In genomic region chr13:42757654-42758400, GRCm38 (mm10) we compare ENCODE assay signal across 11 mouse cellular contexts.
DNase-seq lines count a peak whose midpoint lies in the region; ATAC-seq and TF ChIP-seq lines count a peak whose summit lies in the region.
"Had no signal": no experiment of that assay in that cellular context is flagged by ENCODE, and none has a peak within 500 bp of the region (broad histone marks: within the 10 kb centered on the region; RNA-seq: fewer than 3 reads in every experiment).

No protein-coding gene starts in this region.

- no peak for TF ChIP-seq CTCF in intestine, postnatal 0 days (IDR thresholded peaks at IDR 0.05; ENCODE audit: low read depth)

- peak overlapping the region; percentile 64; the same call in 1 of the 2 replicates for H3K27ac ChIP-seq in hindbrain, embryonic 12.5 days
- H3K27ac ChIP-seq in hindbrain, embryonic 10.5 days = no peak overlapping the region
- peak overlapping the region; percentile 27; the same call in 1 of the 2 replicates for H3K27ac ChIP-seq in forebrain, embryonic 14.5 days (ENCODE audit: low read depth, low read length)
- H3K27ac ChIP-seq in kidney, embryonic 16.5 days (ENCODE audit: low read length) = peak overlapping the region; percentile 71
- H3K27ac ChIP-seq in midbrain, embryonic 15.5 days = peak overlapping the region; percentile 58; the same call in 1 of the 2 replicates
- no peak overlapping the region for H3K27ac ChIP-seq in intestine, postnatal 0 days (ENCODE audit: low read depth, low read length)
- H3K27ac ChIP-seq: lung, embryonic 15.5 days; neural tube, embryonic 12.5 days had no signal

- H3K4me1 ChIP-seq in hindbrain, embryonic 12.5 days = peaks cover 17% of the 10 kb centered on the region
- peaks cover 11% of the 10 kb centered on the region for H3K4me1 ChIP-seq in hindbrain, embryonic 10.5 days (replicated peaks)
- H3K4me1 ChIP-seq in forebrain, embryonic 14.5 days (ENCODE audit: control insufficient read depth, insufficient read depth, low read length) = peaks cover 18% of the 10 kb centered on the region; the same call in 1 of the 2 replicates
- peaks cover 12% of the 10 kb centered on the region for H3K4me1 ChIP-seq in kidney, embryonic 16.5 days (ENCODE audit: insufficient read depth, low read length)
- peaks cover 26% of the 10 kb centered on the region for H3K4me1 ChIP-seq in midbrain, embryonic 15.5 days
- no peaks in the 10 kb centered on the region for H3K4me1 ChIP-seq in intestine, postnatal 0 days (replicated peaks; ENCODE audit: control insufficient read depth, insufficient read depth, low read length)
- H3K4me1 ChIP-seq: lung, embryonic 15.5 days had no signal

- no peak for DNase-seq in hindbrain, embryonic 10.5 days (ENCODE audit: low spot score)
- peak; percentile 52 for DNase-seq in forebrain, embryonic 14.5 days (ENCODE audit: low spot score)
- no peak for DNase-seq in thymus, postnatal 14 days
- no peak for DNase-seq in heart, postnatal 25 days (ENCODE audit: low spot score)
- DNase-seq: thymus, adult 2 months had no signal

- H3K4me3 ChIP-seq in hindbrain, embryonic 12.5 days = no peak overlapping the region
- H3K4me3 ChIP-seq in hindbrain, embryonic 10.5 days = no peak overlapping the region
- no peak overlapping the region for H3K4me3 ChIP-seq in forebrain, embryonic 14.5 days (ENCODE audit: low read depth, low read length)
- no peak overlapping the region for H3K4me3 ChIP-seq in kidney, embryonic 16.5 days (ENCODE audit: low read length)
- no peak overlapping the region for H3K4me3 ChIP-seq in midbrain, embryonic 15.5 days
- no peak overlapping the region for H3K4me3 ChIP-seq in intestine, postnatal 0 days (ENCODE audit: low read depth, low read length)
- H3K4me3 ChIP-seq: lung, embryonic 15.5 days; neural tube, embryonic 12.5 days had no signal

- H3K4me2 ChIP-seq in hindbrain, embryonic 12.5 days (replicated peaks) = 0 out of 2 replicates have a peak overlapping the region, but pooled peaks have one; percentile 2
- H3K4me2 ChIP-seq in forebrain, embryonic 14.5 days (ENCODE audit: low read length) = no peak overlapping the region
- peak overlapping the region; percentile 30; the same call in 1 of the 2 replicates for H3K4me2 ChIP-seq in kidney, embryonic 16.5 days (replicated peaks; ENCODE audit: low read depth, low read length)
- H3K4me2 ChIP-seq in midbrain, embryonic 15.5 days = no peak overlapping the region
- no peak overlapping the region for H3K4me2 ChIP-seq in intestine, postnatal 0 days (replicated peaks; ENCODE audit: low read depth)
- H3K4me2 ChIP-seq: lung, embryonic 15.5 days; neural tube, embryonic 12.5 days had no signal

- intact Hi-C loops in heart, postnatal 25 days (cut with DNase I) = no loop called here

- no peaks in the 10 kb centered on the region; the same call in 1 of the 2 replicates for H3K9me3 ChIP-seq in hindbrain, embryonic 12.5 days (replicated peaks)
- H3K9me3 ChIP-seq in hindbrain, embryonic 10.5 days = no peaks in the 10 kb centered on the region
- no peaks in the 10 kb centered on the region for H3K9me3 ChIP-seq in forebrain, embryonic 14.5 days (replicated peaks; ENCODE audit: control insufficient read depth, low read length)
- H3K9me3 ChIP-seq in kidney, embryonic 16.5 days (ENCODE audit: low read length) = no peaks in the 10 kb centered on the region
- H3K9me3 ChIP-seq in midbrain, embryonic 15.5 days = no peaks in the 10 kb centered on the region
- H3K9me3 ChIP-seq in intestine, postnatal 0 days (ENCODE audit: control insufficient read depth) = no peaks in the 10 kb centered on the region
- H3K9me3 ChIP-seq: lung, embryonic 15.5 days; neural tube, embryonic 12.5 days had no signal

- 0 out of 2 replicates have a peak, but pooled peaks have one; percentile 19 for ATAC-seq in hindbrain, embryonic 12.5 days (ENCODE audit: low FRiP score)
- no peak; the same call in 1 of the 2 replicates for ATAC-seq in forebrain, embryonic 14.5 days
- ATAC-seq in kidney, embryonic 16.5 days (ENCODE audit: low FRiP score, low TSS enrichment) = peak; percentile 89; the same call in 1 of the 2 replicates
- ATAC-seq in midbrain, embryonic 15.5 days (replicated peaks) = peak; percentile 88
- no peak for ATAC-seq in intestine, postnatal 0 days

- WGBS in hindbrain, embryonic 12.5 days = 26% methylated on average over 11 of the region's 11 CpGs
- WGBS in hindbrain, embryonic 10.5 days = 42% methylated on average over 11 of the region's 11 CpGs
- WGBS in forebrain, embryonic 14.5 days = 30% methylated on average over 11 of the region's 11 CpGs
- WGBS in kidney, embryonic 16.5 days = 20% methylated on average over 11 of the region's 11 CpGs
- 19% methylated on average over 11 of the region's 11 CpGs for WGBS in midbrain, embryonic 15.5 days
- 56% methylated on average over 11 of the region's 11 CpGs for WGBS in intestine, postnatal 0 days

- H3K9ac ChIP-seq in hindbrain, embryonic 12.5 days = no peak overlapping the region
- H3K9ac ChIP-seq in forebrain, embryonic 14.5 days (ENCODE audit: low read length) = no peak overlapping the region
- H3K9ac ChIP-seq in kidney, embryonic 16.5 days (replicated peaks; ENCODE audit: low read length) = no peak overlapping the region
- no peak overlapping the region for H3K9ac ChIP-seq in midbrain, embryonic 15.5 days
- no peak overlapping the region for H3K9ac ChIP-seq in intestine, postnatal 0 days (ENCODE audit: low read depth, low read length)
- H3K9ac ChIP-seq: lung, embryonic 15.5 days; neural tube, embryonic 12.5 days had no signal

- no peaks in the 10 kb centered on the region for H3K36me3 ChIP-seq in hindbrain, embryonic 12.5 days
- H3K36me3 ChIP-seq in hindbrain, embryonic 10.5 days = no peaks in the 10 kb centered on the region
- H3K36me3 ChIP-seq in forebrain, embryonic 14.5 days (ENCODE audit: control insufficient read depth, insufficient read depth, low read length) = no peaks in the 10 kb centered on the region
- no peaks in the 10 kb centered on the region for H3K36me3 ChIP-seq in kidney, embryonic 16.5 days (ENCODE audit: insufficient read depth, low read length)
- H3K36me3 ChIP-seq in midbrain, embryonic 15.5 days (replicated peaks) = no peaks in the 10 kb centered on the region
- H3K36me3 ChIP-seq in intestine, postnatal 0 days (ENCODE audit: control insufficient read depth, insufficient read depth) = no peaks in the 10 kb centered on the region
- H3K36me3 ChIP-seq: lung, embryonic 15.5 days; neural tube, embryonic 12.5 days had no signal

- no peaks in the 10 kb centered on the region for H3K27me3 ChIP-seq in hindbrain, embryonic 12.5 days
- no peaks in the 10 kb centered on the region for H3K27me3 ChIP-seq in hindbrain, embryonic 10.5 days (ENCODE audit: insufficient read depth, poor library complexity, severe bottlenecking)
- H3K27me3 ChIP-seq in forebrain, embryonic 14.5 days (replicated peaks; ENCODE audit: control insufficient read depth, insufficient read depth, low read length) = no peaks in the 10 kb centered on the region
- H3K27me3 ChIP-seq in kidney, embryonic 16.5 days (ENCODE audit: insufficient read depth, low read length) = no peaks in the 10 kb centered on the region
- H3K27me3 ChIP-seq in midbrain, embryonic 15.5 days (replicated peaks) = no peaks in the 10 kb centered on the region
- H3K27me3 ChIP-seq in intestine, postnatal 0 days (replicated peaks; ENCODE audit: control insufficient read depth, insufficient read depth, low read length) = no peaks in the 10 kb centered on the region
- H3K27me3 ChIP-seq: lung, embryonic 15.5 days; neural tube, embryonic 12.5 days had no signal

Comparison
In these comparisons a context has a peak if more than half of its experiments do, and no peak if none do; other contexts are left out.
1. H3K27ac ChIP-seq: peak in hindbrain, embryonic 12.5 days (single experiment), forebrain, embryonic 14.5 days (single experiment), kidney, embryonic 16.5 days (single experiment) and midbrain, embryonic 15.5 days (single experiment); none in hindbrain, embryonic 10.5 days (single experiment) and intestine, postnatal 0 days (single experiment).
2. ATAC-seq: peak in hindbrain, embryonic 12.5 days (single experiment), kidney, embryonic 16.5 days (single experiment) and midbrain, embryonic 15.5 days (single experiment); none in forebrain, embryonic 14.5 days (single experiment) and intestine, postnatal 0 days (single experiment).
3. H3K4me2 ChIP-seq: peak in hindbrain, embryonic 12.5 days (single experiment) and kidney, embryonic 16.5 days (single experiment); none in forebrain, embryonic 14.5 days (single experiment), midbrain, embryonic 15.5 days (single experiment) and intestine, postnatal 0 days (single experiment).